Mouse (Mus musculus): ENCODE results near the gene Gm10840.
"Not testable (repeated sequence)": the region's sequence is repeated elsewhere in the genome, so short reads cannot be mapped to it uniquely, and the experiment has no call there.

Gm10840 gene

GRCm38 (mm10) chr11:106160841-106161721 is at the start of gene Gm10840, which contains the start of gene Limd2:
Gene Gm10840, plus strand, starts transcription at chr11:106160850.
Gene Limd2, minus strand, starts transcription at chr11:106160860.
- peak; percentile 87 to 92 for DNase-seq (ENCODE audit: low spot score in 2 of 2)

- DNase-seq (ENCODE audit: low spot score in 2 of 2), result no peak
Measured at GRCm38 (mm10) chr11:106111688-106112087, 49.0 kb upstream of the Gm10840 start.

GRCm38 (mm10) chr11:106122221-106122620 is 38.4 kb upstream of the Gm10840 start:
- no peak for DNase-seq (ENCODE audit: low spot score in 2 of 2)

- peak in 1 of 2 experiments; percentile 22 for DNase-seq (ENCODE audit: low spot score in 2 of 2)
Measured at GRCm38 (mm10) chr11:106122736-106123135, 37.9 kb upstream of the Gm10840 start.

- no peak for DNase-seq (ENCODE audit: low spot score in 2 of 2)
Measured at GRCm38 (mm10) chr11:106124784-106125183, 35.9 kb upstream of the Gm10840 start.

GRCm38 (mm10) chr11:106125827-106126226 is 34.8 kb upstream of the Gm10840 start:
- no peak for DNase-seq (ENCODE audit: low spot score in 2 of 2)

GRCm38 (mm10) chr11:106126727-106127373 is 33.8 kb upstream of the Gm10840 start:
- DNase-seq (ENCODE audit: low spot score in 2 of 2), result not testable (repeated sequence)

- DNase-seq (ENCODE audit: low spot score in 2 of 2), result no peak
Measured at GRCm38 (mm10) chr11:106129477-106129876, 31.2 kb upstream of the Gm10840 start.

- no peak for DNase-seq (ENCODE audit: low spot score in 2 of 2)
Measured at GRCm38 (mm10) chr11:106132516-106132915, 28.1 kb upstream of the Gm10840 start.

- peak; percentile 67 to 70 for DNase-seq (ENCODE audit: low spot score in 2 of 2)
Measured at GRCm38 (mm10) chr11:106134580-106135528, 25.8 kb upstream of the Gm10840 start.

- DNase-seq (ENCODE audit: low spot score in 2 of 2), result no peak
Measured at GRCm38 (mm10) chr11:106151219-106151618, 9.4 kb upstream of the Gm10840 start.

- DNase-seq (ENCODE audit: low spot score in 2 of 2), result peak; percentile 41 to 60
Measured at GRCm38 (mm10) chr11:106152132-106152531, 8.5 kb upstream of the Gm10840 start.

- no peak for DNase-seq (ENCODE audit: low spot score in 2 of 2)
Measured at GRCm38 (mm10) chr11:106154091-106154490, 6.6 kb upstream of the Gm10840 start.

GRCm38 (mm10) chr11:106154770-106155169 is 5.9 kb upstream of the Gm10840 start:
- no peak for DNase-seq (ENCODE audit: low spot score in 2 of 2)

- no peak for DNase-seq (ENCODE audit: low spot score in 2 of 2)
Measured at GRCm38 (mm10) chr11:106155761-106156160, 4.9 kb upstream of the Gm10840 start.

- DNase-seq (ENCODE audit: low spot score in 2 of 2), result peak in 1 of 2 experiments; percentile 28
Measured at GRCm38 (mm10) chr11:106156257-106156656, 4.4 kb upstream of the Gm10840 start.

- no peak for DNase-seq (ENCODE audit: low spot score in 2 of 2)
Measured at GRCm38 (mm10) chr11:106157154-106157553, 3.5 kb upstream of the Gm10840 start.

- DNase-seq (ENCODE audit: low spot score in 2 of 2), result peak in 1 of 2 experiments; percentile 49
Measured at GRCm38 (mm10) chr11:106158081-106158929, 2.3 kb upstream of the Gm10840 start.

GRCm38 (mm10) chr11:106158930-106159215 is 1.8 kb upstream of the Gm10840 start:
- no peak for DNase-seq (ENCODE audit: low spot score in 2 of 2)

- peak; percentile 72 for DNase-seq (ENCODE audit: low spot score in 2 of 2)
Measured at GRCm38 (mm10) chr11:106159216-106159920, 1.3 kb upstream of the Gm10840 start.
